11 mouse cellular contexts compared by ENCODE assay signal in the genomic region with DNA sequence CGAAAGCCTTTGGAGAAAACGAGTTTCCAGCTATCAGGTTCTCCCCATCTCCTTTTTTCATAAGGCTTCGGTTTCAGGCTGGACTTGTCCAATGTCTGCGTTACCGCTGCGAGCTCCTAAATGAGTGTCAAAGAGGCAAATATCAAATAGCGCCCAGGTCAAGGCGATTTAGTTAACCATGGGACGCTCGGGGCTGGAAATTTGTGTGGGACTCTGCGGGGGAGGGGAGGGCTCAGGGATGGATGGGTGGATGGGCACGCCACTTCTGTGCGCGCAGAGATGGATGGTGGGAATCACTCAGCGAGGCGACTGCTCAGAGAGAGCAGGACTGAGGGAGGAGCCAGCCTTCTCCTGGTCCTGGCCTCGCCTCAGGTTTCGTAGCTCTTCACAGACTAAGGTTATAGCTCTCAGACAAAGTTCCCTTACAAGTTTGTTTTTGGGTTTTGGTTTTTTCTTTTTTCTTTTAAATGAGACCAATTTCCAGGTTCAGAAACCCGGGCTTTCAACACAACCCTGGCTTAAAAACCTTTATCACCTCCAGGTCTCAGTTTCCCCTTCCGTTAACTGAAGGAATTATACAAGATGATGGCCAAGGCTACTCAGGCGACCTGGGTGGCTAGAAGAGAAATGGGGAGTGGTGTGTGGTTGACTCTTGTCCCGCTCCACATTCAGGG. TPM values are rescaled to one million over a fixed set of nuclear protein-coding genes. Genes with fewer than 3 reads are reported as not detected.
DNase-seq lines count a peak whose midpoint lies in the region; ATAC-seq and TF ChIP-seq lines count a peak whose summit lies in the region.
"Had no signal": no experiment of that assay in that cellular context is flagged by ENCODE, and none has a peak within 500 bp of the region (broad histone marks: within the 10 kb centered on the region; RNA-seq: fewer than 3 reads in every experiment).

No protein-coding gene starts in this region.

- no peaks in the 10 kb centered on the region for H3K36me3 ChIP-seq in liver, embryonic 11.5 days (ENCODE audit: control insufficient read depth, insufficient read depth, low read length)
- no peaks in the 10 kb centered on the region for H3K36me3 ChIP-seq in embryonic facial prominence, embryonic 14.5 days (ENCODE audit: control insufficient read depth, insufficient read depth, low read length)
- H3K36me3 ChIP-seq in limb, embryonic 14.5 days (ENCODE audit: control insufficient read depth, insufficient read depth, low read length), result no peaks in the 10 kb centered on the region

- DNase-seq in liver, embryonic 11.5 days (ENCODE audit: low spot score), result no peak
- no peak for DNase-seq in liver
- DNase-seq in embryonic facial prominence, embryonic 14.5 days (ENCODE audit: low spot score), result no peak
- DNase-seq in limb, embryonic 14.5 days (ENCODE audit: low spot score), result no peak
- peak; percentile 27 for DNase-seq in retina, embryonic 14.5 days (ENCODE audit: low spot score)
- no peak for DNase-seq in layer of hippocampus, postnatal 25 days (ENCODE audit: extremely low spot score in 1 of 2, low spot score in 1 of 2)
- DNase-seq in spleen, postnatal 14 days (ENCODE audit: low spot score in 2 of 2), result no peak
- DNase-seq in adrenal gland, adult 18-20 months (ENCODE audit: low spot score in 2 of 2), result no peak
- DNase-seq: heart, postnatal 36 days; spleen, adult 18-20 months had no signal

- no peak for TF ChIP-seq POLR2A in limb, embryonic 14.5 days (IDR thresholded peaks at IDR 0.05; ENCODE audit: borderline replicate concordance, extremely low read depth, insufficient read depth, insufficient read length)

- H3K27ac ChIP-seq in liver, embryonic 11.5 days (ENCODE audit: low read depth, low read length), result no peak overlapping the region
- H3K27ac ChIP-seq in embryonic facial prominence, embryonic 14.5 days (replicated peaks; ENCODE audit: low read depth, low read length), result no peak overlapping the region
- no peak overlapping the region for H3K27ac ChIP-seq in limb, embryonic 14.5 days (replicated peaks; ENCODE audit: low read depth, low read length)
- H3K27ac ChIP-seq: macrophage had no signal

- H3K9ac ChIP-seq in liver, embryonic 11.5 days (ENCODE audit: low read depth, low read length), result no peak overlapping the region
- no peak overlapping the region for H3K9ac ChIP-seq in embryonic facial prominence, embryonic 14.5 days (ENCODE audit: low read depth, low read length)
- no peak overlapping the region for H3K9ac ChIP-seq in limb, embryonic 14.5 days (ENCODE audit: low read depth, low read length, severe bottlenecking)

- H3K4me2 ChIP-seq in liver, embryonic 11.5 days, result peak overlapping the region; percentile 35
- H3K4me2 ChIP-seq in embryonic facial prominence, embryonic 14.5 days (ENCODE audit: low read depth, low read length), result peak overlapping the region; percentile 47
- no peak overlapping the region; the same call in 1 of the 2 replicates for H3K4me2 ChIP-seq in limb, embryonic 14.5 days (replicated peaks; ENCODE audit: low read depth, low read length, severe bottlenecking)

- WGBS in liver, embryonic 11.5 days, result 2% methylated on average over 22 of the region's 22 CpGs
- under 1% methylated on average over 22 of the region's 22 CpGs for WGBS in embryonic facial prominence, embryonic 14.5 days
- under 1% methylated on average over 22 of the region's 22 CpGs for WGBS in limb, embryonic 14.5 days

- H3K9me3 ChIP-seq in liver, embryonic 11.5 days (ENCODE audit: control insufficient read depth, low read length), result no peaks in the 10 kb centered on the region
- no peaks in the 10 kb centered on the region for H3K9me3 ChIP-seq in embryonic facial prominence, embryonic 14.5 days (ENCODE audit: control insufficient read depth, low read length)
- H3K9me3 ChIP-seq in limb, embryonic 14.5 days (ENCODE audit: control insufficient read depth, low read length), result no peaks in the 10 kb centered on the region

- H3K4me3 ChIP-seq in liver, embryonic 11.5 days (ENCODE audit: low read depth, low read length), result no peak overlapping the region; the same call in 1 of the 2 replicates
- peak overlapping the region; percentile 23; the same call in 1 of the 2 replicates for H3K4me3 ChIP-seq in embryonic facial prominence, embryonic 14.5 days (ENCODE audit: low read depth, low read length)
- H3K4me3 ChIP-seq in limb, embryonic 14.5 days (replicated peaks; ENCODE audit: low read length), result peak overlapping the region; percentile 16

- H3K4me1 ChIP-seq in liver, embryonic 11.5 days (replicated peaks; ENCODE audit: control insufficient read depth, insufficient read depth, low read length), result no peaks in the 10 kb centered on the region
- no peaks in the 10 kb centered on the region for H3K4me1 ChIP-seq in embryonic facial prominence, embryonic 14.5 days (ENCODE audit: control insufficient read depth, insufficient read depth, low read length)
- H3K4me1 ChIP-seq in limb, embryonic 14.5 days (ENCODE audit: control insufficient read depth, insufficient read depth, low read length), result no peaks in the 10 kb centered on the region

- H3K27me3 ChIP-seq in liver, embryonic 11.5 days (replicated peaks; ENCODE audit: control insufficient read depth, insufficient read depth, low read length), result peaks cover 84% of the 10 kb centered on the region
- H3K27me3 ChIP-seq in embryonic facial prominence, embryonic 14.5 days (replicated peaks; ENCODE audit: control insufficient read depth, insufficient read depth, low read length), result peaks cover 85% of the 10 kb centered on the region
- peaks cover 81% of the 10 kb centered on the region for H3K27me3 ChIP-seq in limb, embryonic 14.5 days (ENCODE audit: control insufficient read depth, insufficient read depth, low read length)

- no peak for ATAC-seq in liver, embryonic 11.5 days (replicated peaks; ENCODE audit: low FRiP score)
- no peak for ATAC-seq in embryonic facial prominence, embryonic 14.5 days (ENCODE audit: low read depth)
- ATAC-seq in limb, embryonic 14.5 days (ENCODE audit: low FRiP score, low read depth), result no peak

RNA-seq across cellular contexts. Expression of a gene that starts 6.4 kb away (rescaled TPM):
- 4.0 and 4.8 TPM in 2 replicates for polyA plus RNA-seq in liver, embryonic 11.5 days (2014; fragmentation: Nextera tagmentation; extraction: Ambion mirVana)
- polyA plus RNA-seq in embryonic facial prominence, embryonic 14.5 days (2014; fragmentation: Nextera tagmentation; extraction: Ambion mirVana), result 15.7 and 23.1 TPM in 2 replicates
- 6.4 and 6.9 TPM in 2 replicates for polyA plus RNA-seq in limb, embryonic 14.5 days (2012; rRNA removed)
- 27.0 and 29.4 TPM in 2 replicates for polyA plus RNA-seq in limb, embryonic 14.5 days (2014; fragmentation: Nextera tagmentation; extraction: Ambion mirVana)
- total RNA-seq in layer of hippocampus, postnatal 25 days (2021), result not detected
- 10 to 100 TPM; 11.7 to 14.2 TPM for total RNA-seq in adrenal gland, adult 18-20 months (2021)
- polyA plus RNA-seq: macrophage had no signal

RNA-seq across cellular contexts. Expression of a gene that starts 6.9 kb away (rescaled TPM):
- not detected in 2 replicates for polyA plus RNA-seq in liver, embryonic 11.5 days (2014; fragmentation: Nextera tagmentation; extraction: Ambion mirVana)
- polyA plus RNA-seq in embryonic facial prominence, embryonic 14.5 days (2014; fragmentation: Nextera tagmentation; extraction: Ambion mirVana), result 0.97 TPM in 1 of 2 replicates, not detected in the other
- not detected in 2 replicates for polyA plus RNA-seq in limb, embryonic 14.5 days (2012; rRNA removed)
- not detected in 2 replicates for polyA plus RNA-seq in limb, embryonic 14.5 days (2014; fragmentation: Nextera tagmentation; extraction: Ambion mirVana)
- not detected for total RNA-seq in layer of hippocampus, postnatal 25 days (2021)
- total RNA-seq in adrenal gland, adult 18-20 months (2021), result not detected
- total RNA-seq: heart, postnatal 36 days had no signal
- polyA plus RNA-seq: macrophage had no signal

RNA-seq across cellular contexts. Expression of a gene that starts 15.2 kb away (rescaled TPM):
- not detected in 2 replicates for polyA plus RNA-seq in liver, embryonic 11.5 days (2014; fragmentation: Nextera tagmentation; extraction: Ambion mirVana)
- polyA plus RNA-seq in embryonic facial prominence, embryonic 14.5 days (2014; fragmentation: Nextera tagmentation; extraction: Ambion mirVana), result 0.29 and 0.34 TPM in 2 replicates
- polyA plus RNA-seq in limb, embryonic 14.5 days (2012; rRNA removed), result 0.38 and 0.64 TPM in 2 replicates
- not detected in 2 replicates for polyA plus RNA-seq in limb, embryonic 14.5 days (2014; fragmentation: Nextera tagmentation; extraction: Ambion mirVana)
- total RNA-seq in layer of hippocampus, postnatal 25 days (2021), result not detected
- total RNA-seq in adrenal gland, adult 18-20 months (2021), result 1 to 10 TPM; 1.1 to 1.4 TPM
- total RNA-seq: heart, postnatal 36 days had no signal
- polyA plus RNA-seq: macrophage had no signal
